Mouse (Mus musculus) stomach, embryonic 16.5 days (tissue): Measurements from ENCODE around the gene Gm49368. TPM values are rescaled to one million over a fixed set of nuclear protein-coding genes. Genes with fewer than 3 reads are reported as not detected.
"Not testable (repeated sequence)": the region's sequence is repeated elsewhere in the genome, so short reads cannot be mapped to it uniquely, and the experiment has no call there.

ENCODE experiments used
- ATAC-seq: fragments of 200-750 bp; cut with Nextera tagmentation; 2 replicates; pipeline ENCODE4 v1.8.0; 2017; ENCODE audit warnings: moderate number of reproducible peaks, moderate TSS enrichment; ENCODE audit not compliant: insufficient read depth, low FRiP score
- H3K27ac ChIP-seq: fragments of 300-500 bp; sonication (generic); 2 replicates; pipeline ENCODE4 v1.5.1; 2014; ENCODE audit warnings: low read length
- H3K27me3 ChIP-seq: fragments of 300-500 bp; sonication (generic); 2 replicates; pipeline ENCODE4 v1.6.1; 2014; ENCODE audit warnings: low read length, control low read depth, mixed read lengths; ENCODE audit not compliant: control insufficient read depth, insufficient read depth
- H3K36me3 ChIP-seq: fragments of 300-500 bp; sonication (generic); 2 replicates; pipeline ENCODE4 v1.6.1; 2014; ENCODE audit warnings: low read length; ENCODE audit not compliant: control insufficient read depth, insufficient read depth
- H3K4me1 ChIP-seq: fragments of 300-500 bp; sonication (generic); 2 replicates; pipeline ENCODE4 v1.6.1; 2014; ENCODE audit warnings: low read length, control low read depth, mixed read lengths; ENCODE audit not compliant: control insufficient read depth, insufficient read depth
- H3K4me2 ChIP-seq: fragments of 300-500 bp; sonication (generic); 2 replicates; pipeline ENCODE4 v1.6.1; 2014; ENCODE audit warnings: low read depth, low read length, mixed read lengths
- H3K4me3 ChIP-seq: fragments of 300-500 bp; sonication (generic); replicated peaks from 2 replicates; pipeline ENCODE4 v1.5.1; 2014; ENCODE audit warnings: mild to moderate bottlenecking, low read length
- H3K9ac ChIP-seq: fragments of 300-500 bp; sonication (generic); 2 replicates; pipeline ENCODE4 v1.6.1; 2014; ENCODE audit warnings: low read length
- H3K9me3 ChIP-seq: fragments of 300-500 bp; sonication (generic); replicated peaks from 2 replicates; pipeline ENCODE4 v1.6.1; 2016; ENCODE audit warnings: low read length, control low read depth; ENCODE audit not compliant: control insufficient read depth
- WGBS: fragments of 180-500 bp; shearing (Covaris S2); extraction: QIAGEN DNeasy Blood & Tissue Kit; methylation state at CpG from one replicate; pipeline ENCODE4 v1.1.7; 2014; 5-methylcytosine and 5-hydroxymethylcytosine counted together
- polyA plus RNA-seq: library from polyadenylated mRNA; unstranded; fragments of >200 nt; fragmentation: Nextera tagmentation; extraction: Ambion mirVana; gene quantifications from 2 replicates; pipeline ENCODE4 v1.2.1, GENCODE M21; 2015

The Gm49368 gene
- polyA plus RNA-seq, 1 experiment from 2014 or later: 0.04 TPM

GRCm38 (mm10) chr7:128025381-128025780 is 37.1 kb upstream of the Gm49368 start:
- Histone ChIP-seq H3K9me3 (no peaks in the 10 kb centered on the region), H3K27me3 (no peaks in the 10 kb centered on the region), H3K9ac (no peak overlapping the region), H3K4me2 (no peak overlapping the region), H3K4me3 (no peak overlapping the region), H3K27ac (no peak overlapping the region), H3K4me1 (no peaks in the 10 kb centered on the region), H3K36me3 (no peaks in the 10 kb centered on the region)
- 70% methylated on average over 4 of the region's 4 CpGs for WGBS
- peak; percentile 17; the same call in 1 of the 2 replicates for ATAC-seq

GRCm38 (mm10) chr7:128031403-128031976 is 31.0 kb upstream of the Gm49368 start:
- no peaks in the 10 kb centered on the region for H3K36me3 ChIP-seq
- H3K9me3 ChIP-seq: no peaks in the 10 kb centered on the region
- 40% methylated on average over 9 of the region's 9 CpGs for WGBS
- H3K4me1 ChIP-seq: no peaks in the 10 kb centered on the region
- H3K4me3 ChIP-seq: no peak overlapping the region
- no peaks in the 10 kb centered on the region for H3K27me3 ChIP-seq
- no peak overlapping the region for H3K4me2 ChIP-seq
- H3K27ac ChIP-seq: peak overlapping the region; percentile 80
- no peak overlapping the region for H3K9ac ChIP-seq
- peak; percentile 85; the same call in 1 of the 2 replicates for ATAC-seq

DNA sequence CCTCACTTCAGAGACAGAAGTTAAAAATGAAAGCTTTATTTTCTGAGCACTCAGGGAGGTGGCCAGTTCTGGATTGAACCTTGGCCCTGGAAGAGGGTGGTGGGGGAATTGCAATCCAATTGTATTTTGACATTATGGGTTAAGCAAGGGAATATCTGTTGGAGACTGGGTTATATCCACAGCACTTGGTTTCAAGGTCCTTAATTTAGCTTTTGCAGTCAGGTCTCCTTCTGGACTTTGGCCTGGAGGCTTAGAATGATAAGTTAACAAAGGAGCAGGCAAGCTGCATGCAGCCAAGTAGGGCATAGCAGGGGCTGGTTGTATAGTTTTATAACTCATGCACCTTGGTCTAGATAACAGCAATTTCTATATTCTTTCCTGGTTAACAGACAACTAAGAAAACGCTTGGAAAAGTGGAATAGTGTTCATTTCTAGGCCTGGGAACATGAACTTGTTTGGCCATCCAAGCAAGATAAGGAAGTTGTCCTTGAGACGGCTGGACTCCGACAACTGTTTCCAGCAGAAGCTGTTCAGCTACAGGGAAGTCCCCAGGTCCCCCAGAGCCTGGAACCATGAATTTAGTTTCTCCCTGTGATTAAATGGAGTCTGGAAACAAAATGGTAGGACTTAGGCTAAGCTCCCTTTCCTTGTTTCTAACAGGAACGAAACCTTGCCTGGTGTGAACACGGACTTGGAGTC is 30.0 kb upstream of the Gm49368 start:
- WGBS: 75% methylated on average over 5 of the region's 5 CpGs
- no peaks in the 10 kb centered on the region for H3K9me3 ChIP-seq
- H3K36me3 ChIP-seq: no peaks in the 10 kb centered on the region
- no peak overlapping the region for H3K4me2 ChIP-seq
- no peaks in the 10 kb centered on the region for H3K27me3 ChIP-seq
- H3K4me1 ChIP-seq: no peaks in the 10 kb centered on the region
- H3K27ac ChIP-seq: peak overlapping the region; percentile 80
- peak; percentile 85; the same call in 1 of the 2 replicates for ATAC-seq
- H3K9ac ChIP-seq: no peak overlapping the region
- no peak overlapping the region for H3K4me3 ChIP-seq

DNA sequence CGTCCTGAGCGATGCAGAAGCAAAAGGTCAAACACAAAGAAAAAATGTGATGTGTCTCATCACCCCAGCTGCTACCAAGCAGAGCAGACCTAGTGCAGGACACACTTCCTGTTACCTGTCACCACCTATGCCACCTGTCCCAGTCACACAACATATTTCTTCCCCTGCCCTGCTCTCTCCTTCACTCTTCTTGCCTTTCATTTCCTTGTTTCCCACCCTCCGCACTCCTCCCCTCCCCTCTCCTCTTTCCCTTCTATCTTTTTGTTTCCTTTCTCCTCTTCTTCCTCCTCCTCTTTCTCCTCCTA is 29.5 kb upstream of the Gm49368 start:
- ATAC-seq: no peak
- WGBS: 91% methylated on average over 3 of the region's 3 CpGs
- H3K4me1 ChIP-seq: no peaks in the 10 kb centered on the region
- H3K9me3 ChIP-seq: no peaks in the 10 kb centered on the region
- H3K4me3 ChIP-seq: no peak overlapping the region
- H3K9ac ChIP-seq: no peak overlapping the region
- H3K27me3 ChIP-seq: no peaks in the 10 kb centered on the region
- no peaks in the 10 kb centered on the region for H3K36me3 ChIP-seq
- H3K27ac ChIP-seq: peak overlapping the region; percentile 80
- no peak overlapping the region for H3K4me2 ChIP-seq

GRCm38 (mm10) chr7:128033616-128034015 is 28.9 kb upstream of the Gm49368 start:
- Histone ChIP-seq H3K27ac (no peak overlapping the region; the same call in 1 of the 2 replicates), H3K27me3 (no peaks in the 10 kb centered on the region), H3K9ac (no peak overlapping the region), H3K4me2 (no peak overlapping the region), H3K9me3 (no peaks in the 10 kb centered on the region), H3K4me3 (no peak overlapping the region), H3K4me1 (no peaks in the 10 kb centered on the region), H3K36me3 (no peaks in the 10 kb centered on the region)
- ATAC-seq: no peak
- WGBS: 86% methylated on average over 4 of the region's 4 CpGs

- H3K9ac ChIP-seq, H3K36me3 ChIP-seq, H3K9me3 ChIP-seq, H3K4me1 ChIP-seq, H3K4me3 ChIP-seq, H3K27ac ChIP-seq, H3K4me2 ChIP-seq, ATAC-seq, H3K27me3 ChIP-seq: not testable (repeated sequence)
- WGBS: 83% methylated on average over 15 of the region's 15 CpGs
Measured at GRCm38 (mm10) chr7:128042161-128042820, 20.2 kb upstream of the Gm49368 start.

DNA sequence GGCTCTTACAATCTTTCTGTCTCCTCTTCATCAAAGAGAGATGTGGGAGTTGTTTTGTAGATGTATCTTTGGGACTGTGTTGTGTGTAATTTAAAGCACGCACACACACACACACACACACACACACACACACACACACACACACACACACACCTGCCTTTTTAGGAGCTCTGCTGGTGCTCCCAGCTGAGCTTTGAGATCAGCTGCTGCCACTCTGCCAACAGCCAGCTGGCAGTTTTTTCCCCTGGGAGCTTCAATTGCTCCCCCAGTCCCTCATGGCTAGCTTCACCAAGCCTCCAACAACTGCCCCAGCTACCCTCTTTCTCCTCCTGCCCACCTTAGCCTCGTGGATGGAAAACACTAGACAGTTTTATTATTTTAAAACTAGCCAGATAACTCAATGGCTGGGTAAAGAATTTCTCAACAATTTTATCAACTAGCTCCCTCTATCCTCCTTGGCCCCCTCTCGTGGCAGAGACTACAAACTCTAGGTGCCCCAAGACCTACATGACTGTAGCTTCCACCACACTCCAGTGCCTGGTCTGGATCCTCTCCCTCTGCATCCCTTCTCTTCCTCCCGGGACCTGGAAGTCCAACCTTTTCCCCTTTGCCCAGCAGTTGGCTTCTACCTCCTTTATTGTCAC is 18.2 kb upstream of the Gm49368 start:
- no peaks in the 10 kb centered on the region for H3K9me3 ChIP-seq
- H3K9ac ChIP-seq: no peak overlapping the region
- no peaks in the 10 kb centered on the region for H3K27me3 ChIP-seq
- WGBS: 73% methylated on average over 4 of the region's 4 CpGs
- no peak for ATAC-seq
- H3K4me2 ChIP-seq: no peak overlapping the region
- H3K4me1 ChIP-seq: no peaks in the 10 kb centered on the region
- no peak overlapping the region for H3K27ac ChIP-seq
- no peaks in the 10 kb centered on the region for H3K36me3 ChIP-seq
- no peak overlapping the region for H3K4me3 ChIP-seq

- Histone ChIP-seq H3K27me3 (no peaks in the 10 kb centered on the region), H3K4me1 (no peaks in the 10 kb centered on the region), H3K27ac (no peak overlapping the region), H3K4me3 (no peak overlapping the region), H3K4me2 (no peak overlapping the region), H3K36me3 (no peaks in the 10 kb centered on the region), H3K9ac (no peak overlapping the region), H3K9me3 (no peaks in the 10 kb centered on the region)
- ATAC-seq: no peak
- WGBS: 60% methylated on average over 2 of the region's 2 CpGs
Measured at GRCm38 (mm10) chr7:128045640-128046039, 16.8 kb upstream of the Gm49368 start.

- WGBS: 89% methylated on average over 4 of the region's 4 CpGs
- Histone ChIP-seq H3K9me3 (no peaks in the 10 kb centered on the region), H3K4me1 (no peaks in the 10 kb centered on the region), H3K4me2 (no peak overlapping the region), H3K9ac (no peak overlapping the region), H3K4me3 (no peak overlapping the region), H3K36me3 (no peaks in the 10 kb centered on the region), H3K27me3 (no peaks in the 10 kb centered on the region), H3K27ac (no peak overlapping the region)
- ATAC-seq: no peak
Measured at GRCm38 (mm10) chr7:128048819-128049218, 13.7 kb upstream of the Gm49368 start.
